Mouse (Mus musculus): ENCODE measurements around the gene Gcg. TPM values are rescaled to one million over a fixed set of nuclear protein-coding genes. Genes with fewer than 3 reads are reported as not detected.

Gene Gcg
- total RNA-seq, 2 experiments from 2014 or later: not detected

GRCm38 (mm10) chr2:62460815-62461450, 22.5 kb downstream of the Gcg start:
- intact Hi-C loops (cut with DNase I): no loop called here

DNA sequence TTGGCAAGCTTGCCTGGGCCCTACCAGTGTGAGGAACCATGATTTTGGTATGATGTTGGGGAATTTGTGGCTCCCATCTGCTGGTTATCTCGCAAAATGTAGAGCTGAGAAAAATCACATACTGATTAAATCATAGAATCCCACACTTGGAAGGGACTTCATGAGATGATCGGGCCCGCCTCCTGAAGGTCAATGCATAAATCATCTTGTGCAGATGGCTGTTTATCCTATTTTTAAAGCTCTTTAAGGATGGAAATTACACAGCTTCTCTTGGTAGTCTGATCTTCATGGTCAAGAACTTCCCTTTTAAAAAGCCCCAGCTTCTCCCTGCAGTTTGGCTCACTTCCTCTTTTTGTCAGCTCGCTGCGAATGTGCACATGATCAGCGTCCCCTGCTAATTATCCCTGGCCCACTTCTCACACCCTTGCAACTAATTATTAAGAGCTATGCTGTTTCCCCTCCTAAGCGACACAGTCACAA, 23.2 kb downstream of the Gcg start:
- no peak for DNase-seq (ENCODE audit: low spot score)
- intact Hi-C loops (cut with DNase I): no loop called here

More at GRCm38 (mm10) chr2:62460815-62461450, 22.5 kb downstream of the Gcg start:
- no peak for DNase-seq (ENCODE audit: low spot score)

DNA sequence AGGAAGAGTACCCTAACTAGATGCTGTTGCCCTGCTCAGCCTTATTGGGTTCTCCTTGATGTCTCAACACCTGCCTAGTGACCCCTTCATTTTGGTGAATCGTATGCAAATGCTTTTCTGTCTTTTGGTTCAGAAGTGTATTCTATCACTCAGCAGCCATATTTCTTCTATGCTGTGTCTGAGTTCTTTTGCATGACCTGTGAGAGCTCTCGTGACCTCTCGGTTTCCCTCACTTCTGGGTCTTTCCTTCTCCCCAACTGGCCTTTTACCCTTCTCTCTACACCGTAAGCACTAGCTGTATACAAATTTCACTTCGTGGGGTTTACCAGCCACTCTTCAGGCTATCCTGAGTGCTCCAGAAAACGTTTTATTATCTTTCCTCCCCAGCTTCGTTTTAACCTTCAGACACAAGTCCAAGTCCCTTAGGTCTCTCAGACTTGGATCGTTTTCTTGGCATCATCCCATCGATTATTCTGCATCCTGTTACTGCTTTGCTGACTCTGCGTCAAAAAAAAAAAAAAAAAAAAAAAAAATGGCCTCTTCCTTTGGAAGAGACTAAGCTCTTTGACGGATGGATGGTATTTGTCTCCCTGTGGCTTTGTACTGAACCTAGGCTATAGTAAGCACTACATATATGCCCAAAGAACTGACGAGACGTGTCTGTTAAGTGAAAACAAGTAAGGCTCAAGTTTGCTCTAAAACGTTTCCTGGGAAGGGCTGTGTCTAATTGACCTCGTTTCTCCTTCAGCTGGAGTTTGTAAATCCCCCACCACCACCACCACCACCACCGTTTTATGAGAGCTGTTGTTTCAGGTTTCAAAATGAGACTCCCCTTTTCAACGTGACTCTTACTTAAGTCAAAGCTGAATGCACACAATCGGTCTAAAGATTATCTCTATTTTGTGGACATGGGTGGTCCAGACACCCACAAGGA, 23.9 kb downstream of the Gcg start:
- DNase-seq (ENCODE audit: low spot score): no peak
- intact Hi-C loops (cut with DNase I): loop anchor here (5.0 kb wide), 1 partner anchor 472 kb away; no protein-coding TSS in a partner anchor

GRCm38 (mm10) chr2:62458070-62458469, 25.4 kb downstream of the Gcg start:
- no peak for DNase-seq (ENCODE audit: low spot score)
- intact Hi-C loops (cut with DNase I): loop anchor here (1.0 to 5.0 kb wide), 2 partner anchors 112 to 471 kb away; no protein-coding TSS in a partner anchor

- intact Hi-C loops (cut with DNase I): loop anchor here (5.0 kb wide), 1 partner anchor 468 kb away; no protein-coding TSS in a partner anchor
- no peak for DNase-seq (ENCODE audit: low spot score)
These were observed 28.5 kb downstream of the Gcg start for GRCm38 (mm10) chr2:62454991-62455390.

- DNase-seq (ENCODE audit: low spot score): no peak
- intact Hi-C loops (cut with DNase I): no loop called here
These were observed 29.4 kb downstream of the Gcg start for GRCm38 (mm10) chr2:62454033-62454432.

GRCm38 (mm10) chr2:62450364-62450763, 33.1 kb downstream of the Gcg start:
- DNase-seq (ENCODE audit: low spot score): no peak
- intact Hi-C loops (cut with DNase I): no loop called here

GRCm38 (mm10) chr2:62449692-62450346, 33.6 kb downstream of the Gcg start:
- no peak for DNase-seq (ENCODE audit: low spot score)
- intact Hi-C loops (cut with DNase I): no loop called here

DNA sequence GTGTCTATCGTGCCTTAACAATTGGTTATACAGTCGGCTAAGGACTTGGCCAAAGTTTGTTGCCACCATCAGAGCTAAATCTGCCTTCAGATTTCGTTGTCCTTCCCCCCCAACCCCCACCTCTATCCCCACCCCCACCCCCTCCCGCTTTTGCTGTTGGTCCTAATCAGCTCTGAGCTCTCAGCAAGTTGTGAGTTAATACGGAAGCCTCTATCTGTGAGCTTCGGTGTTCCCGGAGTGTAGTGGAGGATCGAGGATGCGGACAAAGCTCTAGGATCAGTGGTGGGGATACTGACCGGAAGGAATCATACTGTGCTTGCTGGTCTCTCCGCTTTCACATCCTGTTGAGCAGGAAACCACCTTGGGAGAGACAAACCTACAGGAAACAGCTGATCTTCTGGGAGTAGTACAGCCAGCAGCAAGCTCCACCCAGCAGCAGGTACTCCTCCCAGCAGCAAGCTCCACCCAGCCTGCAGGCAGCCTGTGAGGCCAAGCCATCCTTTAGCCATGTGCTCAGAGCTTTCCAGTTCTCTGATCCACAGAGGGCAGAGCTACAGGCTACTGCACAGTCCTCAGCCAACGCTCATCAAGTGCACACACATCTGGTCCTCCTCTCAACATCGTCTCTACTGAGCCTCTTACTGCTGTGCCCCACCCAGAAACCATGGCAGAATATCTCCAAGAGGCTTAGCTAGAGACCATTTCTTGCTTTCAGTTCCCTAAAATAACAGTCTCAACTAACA, 42.5 kb downstream of the Gcg start:
- intact Hi-C loops (cut with DNase I): no loop called here

GRCm38 (mm10) chr2:62440083-62440482, 43.4 kb downstream of the Gcg start:
- no peak for DNase-seq (ENCODE audit: low spot score)
- intact Hi-C loops (cut with DNase I): no loop called here

More for the DNA sequence above, 42.5 kb downstream of the Gcg start:
- DNase-seq (ENCODE audit: low spot score): peak; percentile 33

DNA sequence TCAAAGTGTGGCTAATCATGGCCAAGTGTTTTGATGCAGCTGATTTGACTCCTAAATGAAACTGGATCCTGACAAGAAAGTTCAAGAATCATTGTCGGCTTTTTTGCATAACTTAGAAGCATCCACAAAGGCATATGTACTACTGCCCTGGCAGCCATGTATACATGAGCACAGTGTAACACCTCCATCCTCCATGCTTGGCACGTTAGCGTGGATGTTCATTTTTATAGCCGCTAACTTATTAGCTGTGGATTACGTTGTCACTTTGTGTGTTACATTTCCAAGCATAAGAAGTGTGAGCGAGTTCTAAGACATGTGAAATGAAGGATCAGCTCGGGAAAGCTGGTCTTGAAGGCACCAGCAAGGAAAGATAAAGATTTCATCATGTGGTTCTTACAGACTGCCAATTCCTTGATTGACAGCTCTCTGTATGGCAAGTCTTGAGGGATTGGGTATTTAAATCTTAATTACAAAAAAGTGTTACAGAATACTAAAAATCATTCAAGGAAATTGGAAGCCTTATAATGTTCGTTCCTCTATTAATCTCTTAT, 52.1 kb downstream of the Gcg start:
- DNase-seq (ENCODE audit: low spot score): no peak
- intact Hi-C loops (cut with DNase I): no loop called here

GRCm38 (mm10) chr2:62425941-62426340, 57.5 kb downstream of the Gcg start:
- intact Hi-C loops (cut with DNase I): no loop called here
- DNase-seq (ENCODE audit: low spot score): no peak

Other genes with a start within 250 kb of the Gcg start
- gene Dpp4, start 71.4 kb downstream of the Gcg start, total RNA-seq (2021): 1 to 10 TPM; 4.6 to 6.8 TPM
- gene Fap, start 90.4 kb upstream of the Gcg start, total RNA-seq (2021): 1 to 10 TPM; 3.7 to 5.9 TPM
- gene Ifih1, start 162.6 kb upstream of the Gcg start, total RNA-seq (2021): 1 to 10 TPM; 4.9 to 6.7 TPM
- 10 to 100 TPM; 33.7 to 37.3 TPM for gene Gca, start 180.6 kb upstream of the Gcg start, total RNA-seq (2021)